Mouse (Mus musculus) forebrain, embryonic 10.5 days (tissue): ENCODE data around the gene Cd300ld4. TPM values are rescaled to one million over a fixed set of nuclear protein-coding genes. Genes with fewer than 3 reads are reported as not detected.
"Not testable (repeated sequence)": the region's sequence is repeated elsewhere in the genome, so short reads cannot be mapped to it uniquely, and the experiment has no call there.

Experiments
- DNase-seq: peaks from one replicate; pipeline ENCODE4 v3.0.0-alpha.2; 2017; ENCODE audit warnings: low spot score; ENCODE audit errors: extremely low spot score
- H3K27ac ChIP-seq: fragments of 300-500 bp; sonication (generic); 2 replicates; pipeline ENCODE4 v1.5.1; 2016; ENCODE audit warnings: mild to moderate bottlenecking
- H3K27me3 ChIP-seq: fragments of 300-500 bp; sonication (generic); 2 replicates; pipeline ENCODE4 v1.6.1; 2016; ENCODE audit warnings: mild to moderate bottlenecking; ENCODE audit not compliant: poor library complexity, severe bottlenecking
- H3K36me3 ChIP-seq: fragments of 300-500 bp; sonication (generic); replicated peaks from 2 replicates; pipeline ENCODE4 v1.6.1; 2016; ENCODE audit warnings: mild to moderate bottlenecking, moderate library complexity
- H3K4me1 ChIP-seq: fragments of 300-500 bp; sonication (generic); 2 replicates; pipeline ENCODE4 v1.6.1; 2016
- H3K4me3 ChIP-seq: fragments of 300-500 bp; sonication (generic); 2 replicates; pipeline ENCODE4 v1.5.1; 2016; ENCODE audit warnings: mild to moderate bottlenecking, moderate library complexity
- H3K9me3 ChIP-seq: fragments of 300-500 bp; sonication (generic); 2 replicates; pipeline ENCODE4 v1.6.1; 2016; ENCODE audit warnings: mild to moderate bottlenecking, moderate library complexity
- WGBS: fragments of 180-500 bp; shearing (Covaris S2); methylation state at CpG from one replicate; pipeline ENCODE4 v1.1.7; 2016; 5-methylcytosine and 5-hydroxymethylcytosine counted together
- polyA plus RNA-seq: library from polyadenylated mRNA; unstranded; fragments of >200 nt; fragmentation: Nextera tagmentation; extraction: Ambion mirVana; gene quantifications from 2 replicates; pipeline ENCODE4 v1.2.1, GENCODE M21; 2016

Gene Cd300ld4
- polyA plus RNA-seq, 1 experiment from 2014 or later = not detected

- no peaks in the 10 kb centered on the region for H3K27me3 ChIP-seq
- H3K27ac ChIP-seq = no peak overlapping the region
- 47% methylated on average over 3 of the region's 3 CpGs for WGBS
- no peaks in the 10 kb centered on the region for H3K9me3 ChIP-seq
- H3K4me3 ChIP-seq = no peak overlapping the region
- DNase-seq = no peak
- no peaks in the 10 kb centered on the region for H3K4me1 ChIP-seq
- no peaks in the 10 kb centered on the region for H3K36me3 ChIP-seq
These were observed 22.6 kb upstream of the Cd300ld4 start for GRCm38 (mm10) chr11:115049282-115049895.

- H3K4me3 ChIP-seq = no peak within 1 kb of the TSS
- no peaks in the 10 kb centered on the region for H3K36me3 ChIP-seq
- H3K9me3 ChIP-seq = no peaks in the 10 kb centered on the region
- 93% methylated on average over 2 of the region's 2 CpGs for WGBS
- H3K4me1 ChIP-seq = no peaks in the 10 kb centered on the region
- DNase-seq = no peak
- no peak within 1 kb of the TSS for H3K27ac ChIP-seq
- no peaks in the 10 kb centered on the region for H3K27me3 ChIP-seq
These were observed 21.4 kb upstream of the Cd300ld4 start, which contains the start of gene Cd300ld3 for GRCm38 (mm10) chr11:115048259-115048658. Cd300ld3 (minus strand) TSS chr11:115048409.

GRCm38 (mm10) chr11:115037669-115038068 lies 10.9 kb upstream of the Cd300ld4 start, which contains the start of gene Cd300ld5:
Cd300ld5 (minus strand) TSS chr11:115037769.
- not testable (repeated sequence) for H3K9me3 ChIP-seq, DNase-seq, H3K27me3 ChIP-seq, H3K27ac ChIP-seq, H3K4me3 ChIP-seq, H3K4me1 ChIP-seq, H3K36me3 ChIP-seq
- WGBS = no CpG with 5 or more reads among the region's 6 CpGs

- not testable (repeated sequence) for H3K27ac ChIP-seq, H3K9me3 ChIP-seq, DNase-seq, H3K4me1 ChIP-seq, H3K4me3 ChIP-seq, H3K27me3 ChIP-seq, H3K36me3 ChIP-seq
- no CpG with 5 or more reads among the region's 7 CpGs for WGBS
These were observed 10.7 kb downstream of the Cd300ld4 start, which contains the start of gene Cd300ld2 for GRCm38 (mm10) chr11:115016093-115016492. Cd300ld2 (minus strand) TSS chr11:115016193.

- no peaks in the 10 kb centered on the region for H3K36me3 ChIP-seq
- no peaks in the 10 kb centered on the region for H3K4me1 ChIP-seq
- H3K27me3 ChIP-seq = no peaks in the 10 kb centered on the region
- H3K9me3 ChIP-seq = no peaks in the 10 kb centered on the region
- WGBS = 91% methylated on average over 5 of the region's 5 CpGs
- no peak overlapping the region for H3K27ac ChIP-seq
- H3K4me3 ChIP-seq = no peak overlapping the region
- no peak for DNase-seq
These were observed 22.7 kb downstream of the Cd300ld4 start for GRCm38 (mm10) chr11:115004070-115004469.

- Histone ChIP-seq H3K27me3 (no peaks in the 10 kb centered on the region), H3K4me3 (no peak within 1 kb of the TSS), H3K36me3 (no peaks in the 10 kb centered on the region), H3K9me3 (no peaks in the 10 kb centered on the region), H3K4me1 (no peaks in the 10 kb centered on the region), H3K27ac (no peak within 1 kb of the TSS)
- no peak for DNase-seq
- WGBS = 90% methylated on average over 7 of the region's 7 CpGs
These were observed 25.3 kb downstream of the Cd300ld4 start, which contains the start of gene Cd300c2 for GRCm38 (mm10) chr11:115001474-115002040. Cd300c2 (minus strand) TSS chr11:115001880.

- Histone ChIP-seq H3K9me3 (no peaks in the 10 kb centered on the region), H3K36me3 (no peaks in the 10 kb centered on the region), H3K27ac (no peak within 1 kb of the TSS), H3K4me1 (no peaks in the 10 kb centered on the region), H3K27me3 (no peaks in the 10 kb centered on the region), H3K4me3 (no peak within 1 kb of the TSS)
- WGBS = 85% methylated on average over 4 of the region's 4 CpGs
- no peak for DNase-seq
These were observed 37.0 kb downstream of the Cd300ld4 start, which contains the start of gene Cd300ld for GRCm38 (mm10) chr11:114989793-114990192. Cd300ld (minus strand) TSS chr11:114989922.

GRCm38 (mm10) chr11:114981866-114982265 lies 44.9 kb downstream of the Cd300ld4 start:
- no peak overlapping the region for H3K27ac ChIP-seq
- no peaks in the 10 kb centered on the region for H3K36me3 ChIP-seq
- peaks cover 38% of the 10 kb centered on the region for H3K9me3 ChIP-seq
- no peaks in the 10 kb centered on the region for H3K27me3 ChIP-seq
- H3K4me1 ChIP-seq = no peaks in the 10 kb centered on the region
- DNase-seq = no peak
- H3K4me3 ChIP-seq = no peak overlapping the region
- 85% methylated on average over 4 of the region's 4 CpGs for WGBS

GRCm38 (mm10) chr11:114972726-114973125 lies 54.1 kb downstream of the Cd300ld4 start:
- H3K27me3 ChIP-seq = no peaks in the 10 kb centered on the region
- H3K36me3 ChIP-seq = no peaks in the 10 kb centered on the region
- no peak for DNase-seq
- H3K27ac ChIP-seq = no peak overlapping the region
- H3K9me3 ChIP-seq = peaks cover 33% of the 10 kb centered on the region
- whole genome bisulfite sequencing = 91% methylated on average over 10 of the region's 10 CpGs
- H3K4me3 ChIP-seq = no peak overlapping the region
- no peaks in the 10 kb centered on the region for H3K4me1 ChIP-seq

Other genes starting within 250 kb of the Cd300ld4 start
- gene Btbd17, start 231.1 kb downstream of the Cd300ld4 start, polyA plus RNA-seq = 20.7 and 20.8 TPM in 2 replicates
- 0.21 TPM in 1 of 2 replicates, not detected in the other for gene Gpr142, start 228.1 kb downstream of the Cd300ld4 start, polyA plus RNA-seq
- 31.7 and 32.3 TPM in 2 replicates for gene Gprc5c, start 175.9 kb downstream of the Cd300ld4 start, polyA plus RNA-seq
- 0.42 and 1.3 TPM in 2 replicates for gene Cd300a, start 137.0 kb downstream of the Cd300ld4 start, polyA plus RNA-seq
- gene Cd300lb, start 92.6 kb downstream of the Cd300ld4 start, polyA plus RNA-seq = not detected in 2 replicates
- not detected in 2 replicates for gene Cd300c, start 57.9 kb downstream of the Cd300ld4 start, polyA plus RNA-seq
- 0.17 TPM in 1 of 2 replicates, not detected in the other for gene Cd300ld, start 37.1 kb downstream of the Cd300ld4 start, polyA plus RNA-seq
- 0.20 and 0.41 TPM in 2 replicates for gene Cd300c2, start 25.1 kb downstream of the Cd300ld4 start, polyA plus RNA-seq
- gene Cd300ld2, start 10.8 kb downstream of the Cd300ld4 start, polyA plus RNA-seq = not detected in 2 replicates
- gene Cd300ld5, start 10.8 kb upstream of the Cd300ld4 start, polyA plus RNA-seq = not detected in 2 replicates
- gene Cd300ld3, start 21.4 kb upstream of the Cd300ld4 start, polyA plus RNA-seq = not detected in 2 replicates
- not detected in 2 replicates for gene Cd300e, start 35.2 kb upstream of the Cd300ld4 start, polyA plus RNA-seq
- 0.76 and 0.90 TPM in 2 replicates for gene Rab37, start 64.4 kb upstream of the Cd300ld4 start, polyA plus RNA-seq
- gene Cd300lf, start 107.0 kb upstream of the Cd300ld4 start, polyA plus RNA-seq = 0.09 and 0.10 TPM in 2 replicates
- 36.6 and 38.1 TPM in 2 replicates for gene Slc9a3r1, start 136.3 kb upstream of the Cd300ld4 start, polyA plus RNA-seq
- 8.7 and 8.8 TPM in 2 replicates for gene Tmem104, start 160.5 kb upstream of the Cd300ld4 start, polyA plus RNA-seq
- 16.9 and 20.6 TPM in 2 replicates for gene Nat9, start 160.8 kb upstream of the Cd300ld4 start, polyA plus RNA-seq
- gene Grin2c, start 240.2 kb upstream of the Cd300ld4 start, polyA plus RNA-seq = not detected in 2 replicates